Mouse (Mus musculus): ENCODE results near the gene Nrxn2. TPM values are rescaled to one million over a fixed set of nuclear protein-coding genes. Genes with fewer than 3 reads are reported as not detected.

The Nrxn2 gene
- total RNA-seq, 1 experiment: 9.5 TPM

- TF ChIP-seq ZC3H11A (IDR thresholded peaks at IDR 0.05; ENCODE audit: borderline replicate concordance, low read depth, low read length) (no peak), CHD2 (IDR thresholded peaks at IDR 0.05; ENCODE audit: low read depth, low read length) (no peak), ZNF384 (IDR thresholded peaks at IDR 0.05; ENCODE audit: low read depth, low read length) (no peak), HCFC1 (IDR thresholded peaks at IDR 0.05; ENCODE audit: borderline replicate concordance, insufficient read depth, low read length) (no peak), MAFK (IDR thresholded peaks at IDR 0.05; ENCODE audit: insufficient read depth, low read depth, low read length) (no peak)
- no peak overlapping the region; the same call in 1 of the 2 replicates for H3K27ac ChIP-seq (ENCODE audit: insufficient read depth, low read depth, low read length, poor library complexity, severe bottlenecking)
Observed at GRCm38 (mm10) chr19:6403869-6404268, 14.7 kb upstream of the Nrxn2 start.

GRCm38 (mm10) chr19:6405433-6405832 lies 13.1 kb upstream of the Nrxn2 start:
- no peak overlapping the region for H3K27ac ChIP-seq (ENCODE audit: insufficient read depth, low read depth, low read length, poor library complexity, severe bottlenecking)
- TF ChIP-seq HCFC1 (IDR thresholded peaks at IDR 0.05; ENCODE audit: borderline replicate concordance, insufficient read depth, low read length): no peak
- no peak for TF ChIP-seq CHD2 (IDR thresholded peaks at IDR 0.05; ENCODE audit: low read depth, low read length)
- TF ChIP-seq MAFK (IDR thresholded peaks at IDR 0.05; ENCODE audit: insufficient read depth, low read depth, low read length): no peak
- no peak for TF ChIP-seq ZNF384 (IDR thresholded peaks at IDR 0.05; ENCODE audit: low read depth, low read length)
- TF ChIP-seq ZC3H11A (IDR thresholded peaks at IDR 0.05; ENCODE audit: borderline replicate concordance, low read depth, low read length): no peak
- H3K4me1 ChIP-seq (ENCODE audit: control insufficient read depth in 2 of 2, insufficient read depth in 2 of 2, low read length in 2 of 2, poor library complexity in 1 of 2): peaks cover 0 to 52% of the 10 kb centered on the region in 2 experiments; a peak in 2 of 4 replicates
- H3K9ac ChIP-seq (ENCODE audit: insufficient read depth, low read depth, low read length, poor library complexity, severe bottlenecking): no peak overlapping the region; the same call in 1 of the 2 replicates
- 0 out of 4 replicates have a peak overlapping the region, but pooled peaks of 1 of the 2 experiments have one; percentile 2 for H3K4me3 ChIP-seq (ENCODE audit: insufficient read depth in 1 of 2, low read depth in 1 of 2, low read length in 2 of 2, poor library complexity in 1 of 2, severe bottlenecking in 1 of 2)
- in situ Hi-C loops (cut with MboI; ENCODE audit: low sequenced_read_pairs in 2 of 2, unreplicated experiment in 2 of 2): no loop called here
- no peak for DNase-seq (ENCODE audit: low read depth, low spot score)
- 0 out of 2 replicates have a peak, but pooled peaks cover 3% of the 10 kb centered on the region for H3K36me3 ChIP-seq (ENCODE audit: control insufficient read depth, insufficient read depth, low read length, poor library complexity, severe bottlenecking)
- H3K9me3 ChIP-seq (ENCODE audit: control insufficient read depth, insufficient read depth, low read depth, low read length): no peaks in the 10 kb centered on the region

More at GRCm38 (mm10) chr19:6403869-6404268, 14.7 kb upstream of the Nrxn2 start:
- no peak for DNase-seq (ENCODE audit: low read depth, low spot score)
- 0 out of 2 replicates have a peak, but pooled peaks cover 3% of the 10 kb centered on the region for H3K36me3 ChIP-seq (ENCODE audit: control insufficient read depth, insufficient read depth, low read length, poor library complexity, severe bottlenecking)
- no peaks in the 10 kb centered on the region for H3K9me3 ChIP-seq (ENCODE audit: control insufficient read depth, insufficient read depth, low read depth, low read length)
- H3K4me1 ChIP-seq (ENCODE audit: control insufficient read depth in 2 of 2, insufficient read depth in 2 of 2, low read length in 2 of 2, poor library complexity in 1 of 2): peaks cover 0 to 53% of the 10 kb centered on the region in 2 experiments; a peak in 2 of 4 replicates
- no peak overlapping the region; a peak in 1 of 4 replicates for H3K4me3 ChIP-seq (ENCODE audit: insufficient read depth in 1 of 2, low read depth in 1 of 2, low read length in 2 of 2, poor library complexity in 1 of 2, severe bottlenecking in 1 of 2)
- no peak overlapping the region for H3K9ac ChIP-seq (ENCODE audit: insufficient read depth, low read depth, low read length, poor library complexity, severe bottlenecking)
- in situ Hi-C loops (cut with MboI; ENCODE audit: low sequenced_read_pairs in 2 of 2, unreplicated experiment in 2 of 2): no loop called here

GRCm38 (mm10) chr19:6407109-6407508 lies 11.4 kb upstream of the Nrxn2 start:
- Histone ChIP-seq H3K36me3 (ENCODE audit: control insufficient read depth, insufficient read depth, low read length, poor library complexity, severe bottlenecking) (0 out of 2 replicates have a peak, but pooled peaks cover 3% of the 10 kb centered on the region), H3K4me3 (ENCODE audit: insufficient read depth in 1 of 2, low read depth in 1 of 2, low read length in 2 of 2, poor library complexity in 1 of 2, severe bottlenecking in 1 of 2) (no peak overlapping the region), H3K9ac (ENCODE audit: insufficient read depth, low read depth, low read length, poor library complexity, severe bottlenecking) (no peak overlapping the region), H3K4me1 (ENCODE audit: control insufficient read depth in 2 of 2, insufficient read depth in 2 of 2, low read length in 2 of 2, poor library complexity in 1 of 2) (peaks cover 2 to 53% of the 10 kb centered on the region in 2 experiments), H3K9me3 (ENCODE audit: control insufficient read depth, insufficient read depth, low read depth, low read length) (no peaks in the 10 kb centered on the region), H3K27ac (ENCODE audit: insufficient read depth, low read depth, low read length, poor library complexity, severe bottlenecking) (no peak overlapping the region)
- TF ChIP-seq MAFK (IDR thresholded peaks at IDR 0.05; ENCODE audit: insufficient read depth, low read depth, low read length) (no peak), CHD2 (IDR thresholded peaks at IDR 0.05; ENCODE audit: low read depth, low read length) (no peak), ZNF384 (IDR thresholded peaks at IDR 0.05; ENCODE audit: low read depth, low read length) (no peak), HCFC1 (IDR thresholded peaks at IDR 0.05; ENCODE audit: borderline replicate concordance, insufficient read depth, low read length) (no peak), ZC3H11A (IDR thresholded peaks at IDR 0.05; ENCODE audit: borderline replicate concordance, low read depth, low read length) (no peak)
- DNase-seq (ENCODE audit: low read depth, low spot score): no peak
- in situ Hi-C loops (cut with MboI; ENCODE audit: low sequenced_read_pairs in 2 of 2, unreplicated experiment in 2 of 2): no loop called here

GRCm38 (mm10) chr19:6407816-6408510 lies 10.6 kb upstream of the Nrxn2 start:
- no peak for DNase-seq (ENCODE audit: low read depth, low spot score)
- H3K9ac ChIP-seq (ENCODE audit: insufficient read depth, low read depth, low read length, poor library complexity, severe bottlenecking): peak overlapping the region; percentile 42; the same call in 1 of the 2 replicates
- no peaks in the 10 kb centered on the region for H3K9me3 ChIP-seq (ENCODE audit: control insufficient read depth, insufficient read depth, low read depth, low read length)
- H3K27ac ChIP-seq (ENCODE audit: insufficient read depth, low read depth, low read length, poor library complexity, severe bottlenecking): peak overlapping the region; percentile 73; the same call in 1 of the 2 replicates
- in situ Hi-C loops (cut with MboI; ENCODE audit: low sequenced_read_pairs in 2 of 2, unreplicated experiment in 2 of 2): no loop called here
- 0 out of 2 replicates have a peak, but pooled peaks cover 3% of the 10 kb centered on the region for H3K36me3 ChIP-seq (ENCODE audit: control insufficient read depth, insufficient read depth, low read length, poor library complexity, severe bottlenecking)
- TF ChIP-seq MAFK (IDR thresholded peaks at IDR 0.05; ENCODE audit: insufficient read depth, low read depth, low read length) (no peak), ZNF384 (IDR thresholded peaks at IDR 0.05; ENCODE audit: low read depth, low read length) (no peak), ZC3H11A (IDR thresholded peaks at IDR 0.05; ENCODE audit: borderline replicate concordance, low read depth, low read length) (no peak), CHD2 (IDR thresholded peaks at IDR 0.05; ENCODE audit: low read depth, low read length) (no peak), HCFC1 (IDR thresholded peaks at IDR 0.05; ENCODE audit: borderline replicate concordance, insufficient read depth, low read length) (no peak)
- peaks cover 4 to 46% of the 10 kb centered on the region in 2 experiments for H3K4me1 ChIP-seq (ENCODE audit: control insufficient read depth in 2 of 2, insufficient read depth in 2 of 2, low read length in 2 of 2, poor library complexity in 1 of 2)
- peak overlapping the region; percentile 45 to 54 for H3K4me3 ChIP-seq (ENCODE audit: insufficient read depth in 1 of 2, low read depth in 1 of 2, low read length in 2 of 2, poor library complexity in 1 of 2, severe bottlenecking in 1 of 2)
